Mouse (Mus musculus) hindbrain, embryonic 14.5 days (tissue): ENCODE results near the gene Olfr923. TPM values are rescaled to one million over a fixed set of nuclear protein-coding genes. Genes with fewer than 3 reads are reported as not detected.

Source experiments
- polyA plus RNA-seq: library from polyadenylated mRNA; unstranded; fragments of >200 nt; fragmentation: Nextera tagmentation; extraction: Ambion mirVana; gene quantifications from 2 replicates; pipeline ENCODE4 v1.2.1, GENCODE M21; 2014

Olfr923 gene
- polyA plus RNA-seq, 1 experiment from 2014 or later: not detected

Other genes with a start within 250 kb of the Olfr923 start
- not detected in 2 replicates for gene Olfr912, start 246.4 kb upstream of the Olfr923 start, polyA plus RNA-seq
- not detected in 2 replicates for gene Olfr913, start 233.8 kb upstream of the Olfr923 start, polyA plus RNA-seq
- not detected in 2 replicates for gene Olfr914, start 221.4 kb upstream of the Olfr923 start, polyA plus RNA-seq
- gene Olfr916, start 166.7 kb upstream of the Olfr923 start, polyA plus RNA-seq: not detected in 2 replicates
- not detected in 2 replicates for gene Olfr917, start 160.7 kb upstream of the Olfr923 start, polyA plus RNA-seq
- not detected in 2 replicates for gene Olfr918, start 151.9 kb upstream of the Olfr923 start, polyA plus RNA-seq
- not detected in 2 replicates for gene Olfr919, start 122.9 kb upstream of the Olfr923 start, polyA plus RNA-seq
- gene Vwa5a, start 108.3 kb upstream of the Olfr923 start, polyA plus RNA-seq: 9.8 and 10.1 TPM in 2 replicates
- not detected in 2 replicates for gene Olfr920, start 74.2 kb upstream of the Olfr923 start, polyA plus RNA-seq
- not detected in 2 replicates for gene Olfr921, start 53.5 kb upstream of the Olfr923 start, polyA plus RNA-seq
- gene Olfr922, start 11.9 kb upstream of the Olfr923 start, polyA plus RNA-seq: not detected in 2 replicates
- gene Olfr924, start 17.9 kb downstream of the Olfr923 start, polyA plus RNA-seq: not detected in 2 replicates
- not detected in 2 replicates for gene Olfr26, start 28.5 kb downstream of the Olfr923 start, polyA plus RNA-seq
- gene Olfr926, start 50.6 kb downstream of the Olfr923 start, polyA plus RNA-seq: not detected in 2 replicates
- not detected in 2 replicates for gene Olfr930, start 103.3 kb downstream of the Olfr923 start, polyA plus RNA-seq
- gene Olfr933, start 145.8 kb downstream of the Olfr923 start, polyA plus RNA-seq: not detected in 2 replicates
- not detected in 2 replicates for gene Olfr934, start 161.8 kb downstream of the Olfr923 start, polyA plus RNA-seq
- gene Olfr935, start 173.1 kb downstream of the Olfr923 start, polyA plus RNA-seq: not detected in 2 replicates
- not detected in 2 replicates for gene Olfr146, start 196.8 kb downstream of the Olfr923 start, polyA plus RNA-seq
- not detected in 2 replicates for gene Olfr937, start 238.4 kb downstream of the Olfr923 start, polyA plus RNA-seq